Mouse (Mus musculus): ENCODE measurements around the gene Gm48551. TPM values are rescaled to one million over a fixed set of nuclear protein-coding genes. Genes with fewer than 3 reads are reported as not detected.

The Gm48551 gene
- polyA plus RNA-seq, 1 experiment from 2014 or later, result 2.9 TPM

DNA sequence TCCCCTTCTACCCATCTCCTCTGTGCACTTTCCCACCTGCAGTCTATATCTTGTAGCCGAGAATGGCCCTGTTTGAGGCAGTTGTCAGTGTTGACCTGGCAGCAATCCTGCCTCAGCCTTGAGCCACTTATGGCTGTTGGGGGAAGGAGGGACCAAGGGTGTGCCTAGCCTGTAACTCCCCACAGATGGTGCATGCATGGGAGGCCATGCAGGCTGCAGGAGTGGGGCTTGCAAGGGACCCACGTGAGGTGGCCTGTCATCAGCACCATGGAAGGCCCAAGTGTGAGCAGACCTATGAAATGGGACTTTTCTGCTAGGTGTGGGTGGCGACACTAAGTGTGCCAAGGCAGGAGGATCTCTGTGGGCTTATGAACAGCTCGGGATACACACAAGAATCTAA lies 19.2 kb upstream of the Gm48551 start:
- H3K27me3 ChIP-seq (replicated peaks; ENCODE audit: control insufficient read depth, insufficient read depth, low read length), result peaks cover 4% of the 10 kb centered on the region; the same call in 1 of the 2 replicates

GRCm38 (mm10) chr10:81365672-81366476 lies 18.4 kb upstream of the Gm48551 start, which contains the start of gene 4930404N11Rik:
4930404N11Rik (minus strand) TSS chr10:81365816.
- peak; percentile 53 for ATAC-seq
- Histone ChIP-seq H3K36me3 (ENCODE audit: control insufficient read depth, insufficient read depth, low read length) (peaks cover 53% of the 10 kb centered on the region), H3K4me1 (ENCODE audit: control insufficient read depth, insufficient read depth, low read length) (peaks cover 52% of the 10 kb centered on the region), H3K9ac (ENCODE audit: low read depth, low read length) (peak within 1 kb of the TSS; percentile 61), H3K27ac (ENCODE audit: low read length) (peak within 1 kb of the TSS; percentile 46), H3K27me3 (replicated peaks; ENCODE audit: control insufficient read depth, insufficient read depth, low read length) (peaks cover 4% of the 10 kb centered on the region; the same call in 1 of the 2 replicates), H3K4me3 (ENCODE audit: low read length) (peak within 1 kb of the TSS; percentile 38), H3K4me2 (ENCODE audit: low read depth, low read length) (peak within 1 kb of the TSS; percentile 44), H3K9me3 (ENCODE audit: control insufficient read depth, low read length) (no peaks in the 10 kb centered on the region)
- WGBS, result 28% methylated on average over 12 of the region's 12 CpGs

More for the DNA sequence above, 19.2 kb upstream of the Gm48551 start:
- Histone ChIP-seq H3K4me3 (ENCODE audit: low read length) (no peak overlapping the region), H3K9me3 (ENCODE audit: control insufficient read depth, low read length) (no peaks in the 10 kb centered on the region), H3K9ac (ENCODE audit: low read depth, low read length) (peak overlapping the region; percentile 61; the same call in 1 of the 2 replicates), H3K4me1 (ENCODE audit: control insufficient read depth, insufficient read depth, low read length) (peaks cover 58% of the 10 kb centered on the region), H3K4me2 (ENCODE audit: low read depth, low read length) (no peak overlapping the region), H3K36me3 (ENCODE audit: control insufficient read depth, insufficient read depth, low read length) (peaks cover 47% of the 10 kb centered on the region), H3K27ac (ENCODE audit: low read length) (peak overlapping the region; percentile 46)
- 37% methylated on average over 4 of the region's 4 CpGs for WGBS
- peak; percentile 19; the same call in 1 of the 2 replicates for ATAC-seq

GRCm38 (mm10) chr10:81366477-81367206 lies 17.6 kb upstream of the Gm48551 start:
- Histone ChIP-seq H3K27ac (ENCODE audit: low read length) (peak overlapping the region; percentile 46), H3K4me2 (ENCODE audit: low read depth, low read length) (no peak overlapping the region), H3K4me3 (ENCODE audit: low read length) (no peak overlapping the region), H3K9me3 (ENCODE audit: control insufficient read depth, low read length) (no peaks in the 10 kb centered on the region), H3K4me1 (ENCODE audit: control insufficient read depth, insufficient read depth, low read length) (peaks cover 46% of the 10 kb centered on the region), H3K27me3 (replicated peaks; ENCODE audit: control insufficient read depth, insufficient read depth, low read length) (peaks cover 4% of the 10 kb centered on the region; the same call in 1 of the 2 replicates), H3K36me3 (ENCODE audit: control insufficient read depth, insufficient read depth, low read length) (peaks cover 51% of the 10 kb centered on the region), H3K9ac (ENCODE audit: low read depth, low read length) (peak overlapping the region; percentile 29; the same call in 1 of the 2 replicates)
- WGBS, result 70% methylated on average over 6 of the region's 6 CpGs
- ATAC-seq, result peak; percentile 32

GRCm38 (mm10) chr10:81367207-81367495 lies 17.1 kb upstream of the Gm48551 start:
- H3K9me3 ChIP-seq (ENCODE audit: control insufficient read depth, low read length), result no peaks in the 10 kb centered on the region
- H3K4me2 ChIP-seq (ENCODE audit: low read depth, low read length), result no peak overlapping the region
- peaks cover 51% of the 10 kb centered on the region for H3K36me3 ChIP-seq (ENCODE audit: control insufficient read depth, insufficient read depth, low read length)
- 84% methylated on average over 6 of the region's 6 CpGs for WGBS
- no peak for ATAC-seq
- no peak overlapping the region for H3K27ac ChIP-seq (ENCODE audit: low read length)
- no peak overlapping the region for H3K4me3 ChIP-seq (ENCODE audit: low read length)
- no peak overlapping the region for H3K9ac ChIP-seq (ENCODE audit: low read depth, low read length)
- H3K4me1 ChIP-seq (ENCODE audit: control insufficient read depth, insufficient read depth, low read length), result peaks cover 42% of the 10 kb centered on the region
- H3K27me3 ChIP-seq (replicated peaks; ENCODE audit: control insufficient read depth, insufficient read depth, low read length), result peaks cover 4% of the 10 kb centered on the region; the same call in 1 of the 2 replicates

DNA sequence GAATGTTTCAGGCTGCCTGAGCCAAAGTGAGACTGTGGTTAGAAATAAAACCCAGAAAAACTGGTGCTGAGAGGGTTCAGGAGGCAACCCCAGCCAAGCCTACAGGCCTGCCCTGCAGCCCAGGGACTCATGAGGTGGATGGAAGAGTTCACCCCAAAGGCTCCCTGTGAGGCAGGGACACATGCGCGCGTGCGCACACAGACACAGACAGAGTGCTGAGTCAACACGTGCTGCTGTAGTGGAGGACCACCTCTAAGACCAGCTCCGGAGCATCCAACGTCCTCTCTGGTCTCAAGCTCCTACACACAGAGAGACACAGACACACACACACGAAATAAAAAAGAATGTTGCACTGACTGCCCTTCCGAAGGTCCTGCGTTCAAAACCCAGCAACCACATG lies 8.9 kb upstream of the Gm48551 start:
- H3K4me1 ChIP-seq (ENCODE audit: control insufficient read depth, insufficient read depth, low read length), result peaks cover 20% of the 10 kb centered on the region
- H3K27ac ChIP-seq (ENCODE audit: low read length), result no peak overlapping the region
- H3K4me2 ChIP-seq (ENCODE audit: low read depth, low read length), result no peak overlapping the region
- H3K9ac ChIP-seq (ENCODE audit: low read depth, low read length), result no peak overlapping the region
- H3K4me3 ChIP-seq (ENCODE audit: low read length), result no peak overlapping the region
- no peak for ATAC-seq
- no peaks in the 10 kb centered on the region for H3K9me3 ChIP-seq (ENCODE audit: control insufficient read depth, low read length)
- H3K27me3 ChIP-seq (replicated peaks; ENCODE audit: control insufficient read depth, insufficient read depth, low read length), result no peaks in the 10 kb centered on the region
- peaks cover 11% of the 10 kb centered on the region for H3K36me3 ChIP-seq (ENCODE audit: control insufficient read depth, insufficient read depth, low read length)
- 95% methylated on average over 10 of the region's 10 CpGs for WGBS

DNA sequence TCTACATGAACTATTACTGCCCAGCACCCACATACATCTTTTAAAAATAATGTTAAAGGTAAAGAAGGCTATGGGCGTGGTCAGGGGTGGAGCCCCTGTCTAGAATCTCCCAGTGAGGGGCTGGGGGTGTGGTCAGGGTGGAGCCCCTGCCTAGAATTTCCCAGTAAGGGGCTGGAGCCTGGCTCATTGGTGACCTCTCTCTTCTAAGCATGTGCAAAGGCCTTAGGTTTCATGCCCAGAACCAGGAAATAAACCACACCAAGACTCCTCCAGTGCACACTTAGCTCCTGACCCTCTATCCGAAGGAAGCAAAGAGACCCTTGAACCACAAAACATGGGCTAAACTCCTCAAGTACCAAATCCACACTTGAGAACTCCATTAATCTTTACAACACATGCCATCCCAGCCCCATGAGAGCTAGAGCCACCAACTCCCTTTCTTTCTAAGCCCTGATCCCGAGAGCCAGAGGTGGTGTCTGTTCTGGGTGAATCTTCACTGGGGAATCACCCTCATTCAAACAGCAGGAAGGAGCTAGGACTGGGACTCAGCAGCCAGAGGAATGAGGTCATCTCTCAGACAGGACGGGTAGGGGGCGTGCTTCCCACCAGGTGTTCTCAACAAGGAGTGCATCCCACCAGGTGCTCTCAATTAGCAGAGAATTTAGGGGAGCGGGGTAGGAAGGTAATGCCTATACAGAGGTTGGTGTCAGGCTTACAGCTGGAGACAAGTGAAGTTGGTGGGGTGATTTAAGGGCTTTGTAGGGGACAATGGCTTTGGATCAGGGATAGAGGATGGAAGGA lies 7.5 kb upstream of the Gm48551 start:
- Histone ChIP-seq H3K4me1 (ENCODE audit: control insufficient read depth, insufficient read depth, low read length) (peaks cover 20% of the 10 kb centered on the region), H3K4me3 (ENCODE audit: low read length) (peak overlapping the region; percentile 83), H3K9ac (ENCODE audit: low read depth, low read length) (peak overlapping the region; percentile 95), H3K9me3 (ENCODE audit: control insufficient read depth, low read length) (no peaks in the 10 kb centered on the region), H3K27ac (ENCODE audit: low read length) (peak overlapping the region; percentile 16), H3K36me3 (ENCODE audit: control insufficient read depth, insufficient read depth, low read length) (peaks cover 3% of the 10 kb centered on the region; the same call in 1 of the 2 replicates), H3K27me3 (replicated peaks; ENCODE audit: control insufficient read depth, insufficient read depth, low read length) (no peaks in the 10 kb centered on the region), H3K4me2 (ENCODE audit: low read depth, low read length) (peak overlapping the region; percentile 83)
- ATAC-seq, result no peak
- WGBS, result 31% methylated on average over 6 of the region's 6 CpGs

DNA sequence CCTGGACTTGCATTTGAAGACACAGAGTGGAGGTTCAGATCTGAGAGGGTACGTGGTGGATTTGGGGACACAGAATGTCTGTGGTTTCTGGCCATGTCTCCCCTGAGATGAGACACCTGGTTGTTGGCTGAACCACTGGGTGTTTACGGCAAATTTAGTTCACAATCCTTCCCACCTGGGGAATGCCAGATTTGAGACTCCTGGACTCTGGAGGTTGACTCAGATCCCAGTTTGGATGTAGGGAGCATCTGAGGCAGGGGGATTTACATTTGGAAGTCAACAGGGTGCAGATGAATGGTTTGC lies 7.0 kb upstream of the Gm48551 start:
- Histone ChIP-seq H3K9ac (ENCODE audit: low read depth, low read length) (peak overlapping the region; percentile 95), H3K4me2 (ENCODE audit: low read depth, low read length) (peak overlapping the region; percentile 83), H3K27ac (ENCODE audit: low read length) (no peak overlapping the region), H3K27me3 (replicated peaks; ENCODE audit: control insufficient read depth, insufficient read depth, low read length) (no peaks in the 10 kb centered on the region), H3K36me3 (ENCODE audit: control insufficient read depth, insufficient read depth, low read length) (peaks cover 3% of the 10 kb centered on the region; the same call in 1 of the 2 replicates), H3K4me1 (ENCODE audit: control insufficient read depth, insufficient read depth, low read length) (peaks cover 20% of the 10 kb centered on the region), H3K9me3 (ENCODE audit: control insufficient read depth, low read length) (no peaks in the 10 kb centered on the region), H3K4me3 (ENCODE audit: low read length) (peak overlapping the region; percentile 83)
- 32% methylated on average over 2 of the region's 2 CpGs for WGBS
- no peak for ATAC-seq

- under 1% methylated on average over 54 of the region's 59 CpGs for WGBS
- Histone ChIP-seq H3K4me2 (ENCODE audit: low read depth, low read length) (peak within 1 kb of the TSS; percentile 83), H3K27ac (ENCODE audit: low read length) (peak within 1 kb of the TSS; percentile 69), H3K27me3 (replicated peaks; ENCODE audit: control insufficient read depth, insufficient read depth, low read length) (no peaks in the 10 kb centered on the region), H3K9ac (ENCODE audit: low read depth, low read length) (peak within 1 kb of the TSS; percentile 95), H3K9me3 (ENCODE audit: control insufficient read depth, low read length) (no peaks in the 10 kb centered on the region), H3K4me3 (ENCODE audit: low read length) (peak within 1 kb of the TSS; percentile 83), H3K4me1 (ENCODE audit: control insufficient read depth, insufficient read depth, low read length) (peaks cover 24% of the 10 kb centered on the region), H3K36me3 (ENCODE audit: control insufficient read depth, insufficient read depth, low read length) (peaks cover 3% of the 10 kb centered on the region; the same call in 1 of the 2 replicates)
- ATAC-seq, result peak; percentile 68
Measured at GRCm38 (mm10) chr10:81377793-81378552, 6.3 kb upstream of the Gm48551 start, which contains the start of gene Fzr1. Fzr1 (minus strand) TSS chr10:81378516.
